Mouse (Mus musculus) ovary, postnatal 10 days (tissue): ENCODE results near the gene Gle1.
"Not testable (repeated sequence)": the region's sequence is repeated elsewhere in the genome, so short reads cannot be mapped to it uniquely, and the experiment has no call there.

Source experiments
- DNase-seq: peaks from one replicate; pipeline ENCODE4 v3.0.0; 2022; ENCODE audit warnings: low spot score

Gle1 gene

GRCm38 (mm10) chr2:29934906-29935599 is at the start of gene Gle1:
Gene Gle1, plus strand, starts transcription at chr2:29935426.
- peak; percentile 91 for DNase-seq

- DNase-seq: not testable (repeated sequence)
Observed at GRCm38 (mm10) chr2:29886659-29887292, 48.5 kb upstream of the Gle1 start.

- DNase-seq: peak; percentile 100
Observed at GRCm38 (mm10) chr2:29889066-29889944, 45.9 kb upstream of the Gle1 start, which contains the start of gene Odf2. Gene Odf2, plus strand, starts transcription at chr2:29889221.

GRCm38 (mm10) chr2:29889991-29890833 is 45.0 kb upstream of the Gle1 start:
- DNase-seq: peak; percentile 86

GRCm38 (mm10) chr2:29891773-29892172 is 43.5 kb upstream of the Gle1 start:
- DNase-seq: no peak

GRCm38 (mm10) chr2:29896071-29896470 is 39.2 kb upstream of the Gle1 start:
- no peak for DNase-seq

GRCm38 (mm10) chr2:29897366-29897765 is 37.9 kb upstream of the Gle1 start:
- DNase-seq: no peak

GRCm38 (mm10) chr2:29898081-29898480 is 37.1 kb upstream of the Gle1 start:
- DNase-seq: no peak

- DNase-seq: no peak
Observed at GRCm38 (mm10) chr2:29902194-29902593, 33.0 kb upstream of the Gle1 start.

GRCm38 (mm10) chr2:29908171-29908570 is 27.1 kb upstream of the Gle1 start:
- not testable (repeated sequence) for DNase-seq

GRCm38 (mm10) chr2:29910042-29910441 is 25.2 kb upstream of the Gle1 start:
- DNase-seq: no peak

- DNase-seq: no peak
Observed at GRCm38 (mm10) chr2:29917621-29918020, 17.6 kb upstream of the Gle1 start.

GRCm38 (mm10) chr2:29922011-29922410 is 13.2 kb upstream of the Gle1 start:
- DNase-seq: peak; percentile 23

GRCm38 (mm10) chr2:29926542-29926941 is 8.7 kb upstream of the Gle1 start:
- no peak for DNase-seq

- no peak for DNase-seq
Observed at GRCm38 (mm10) chr2:29930506-29930905, 4.7 kb upstream of the Gle1 start.

- DNase-seq: no peak
Observed at GRCm38 (mm10) chr2:29931194-29931593, 4.0 kb upstream of the Gle1 start.

GRCm38 (mm10) chr2:29940073-29940472 is 4.8 kb downstream of the Gle1 start:
- DNase-seq: no peak

- no peak for DNase-seq
Observed at GRCm38 (mm10) chr2:29940826-29941225, 5.6 kb downstream of the Gle1 start.

GRCm38 (mm10) chr2:29944723-29945122 is 9.5 kb downstream of the Gle1 start:
- no peak for DNase-seq

GRCm38 (mm10) chr2:29948896-29949295 is 13.7 kb downstream of the Gle1 start:
- no peak for DNase-seq

GRCm38 (mm10) chr2:29961246-29961645 is 26.0 kb downstream of the Gle1 start:
- no peak for DNase-seq
